In genomic region chr4:119320896-119321550, GRCm38 (mm10) we compare ENCODE assay signal across 8 mouse cellular contexts. TPM values are rescaled to one million over a fixed set of nuclear protein-coding genes. Genes with fewer than 3 reads are reported as not detected.
DNase-seq lines count a peak whose midpoint lies in the region; ATAC-seq and TF ChIP-seq lines count a peak whose summit lies in the region.

No protein-coding gene starts in this region.

- peaks cover 11% of the 10 kb centered on the region for H3K4me1 ChIP-seq in heart, embryonic 15.5 days (replicated peaks)
- peaks cover 19% of the 10 kb centered on the region for H3K4me1 ChIP-seq in neural tube, embryonic 13.5 days (replicated peaks)

- H3K36me3 ChIP-seq in heart, embryonic 15.5 days = peaks cover 24% of the 10 kb centered on the region
- H3K36me3 ChIP-seq in neural tube, embryonic 13.5 days = peaks cover 23% of the 10 kb centered on the region

- peak overlapping the region; percentile 90 for H3K27ac ChIP-seq in gastrocnemius, adult 2 months
- peak overlapping the region; percentile 80 for H3K27ac ChIP-seq in heart, embryonic 15.5 days
- H3K27ac ChIP-seq in neural tube, embryonic 13.5 days (replicated peaks) = peak overlapping the region; percentile 88

- no peak for DNase-seq in gastrocnemius, adult 2 months
- no peak for DNase-seq in gastrocnemius, postnatal 25 days
- DNase-seq in 3T3-L1 (ENCODE audit: low read depth, low spot score) (peak; percentile 68), liver (peak; percentile 8)
- peak; percentile 36 for DNase-seq in cerebellum, adult 9-10 months
- DNase-seq in gastrocnemius, postnatal 14 days = no peak

- WGBS in heart, embryonic 15.5 days = 30% methylated on average over 10 of the region's 10 CpGs
- WGBS in neural tube, embryonic 13.5 days = 26% methylated on average over 10 of the region's 10 CpGs

- ATAC-seq in heart, embryonic 15.5 days (replicated peaks; ENCODE audit: insufficient number of reproducible peaks, insufficient read depth, low FRiP score, low read depth) = peak; percentile 41; the same call in 1 of the 2 replicates
- ATAC-seq in neural tube, embryonic 13.5 days (ENCODE audit: low read depth) = peak; percentile 80

- 0 out of 2 replicates have a peak, but pooled peaks cover 15% of the 10 kb centered on the region for H3K27me3 ChIP-seq in heart, embryonic 15.5 days
- H3K27me3 ChIP-seq in neural tube, embryonic 13.5 days = peaks cover 14% of the 10 kb centered on the region

- H3K9me3 ChIP-seq in heart, embryonic 15.5 days (replicated peaks) = no peaks in the 10 kb centered on the region
- H3K9me3 ChIP-seq in neural tube, embryonic 13.5 days = no peaks in the 10 kb centered on the region

- H3K4me3 ChIP-seq in gastrocnemius, adult 2 months = peak overlapping the region; percentile 87
- peak overlapping the region; percentile 82 for H3K4me3 ChIP-seq in heart, embryonic 15.5 days
- H3K4me3 ChIP-seq in neural tube, embryonic 13.5 days = peak overlapping the region; percentile 74

- peak overlapping the region; percentile 93 for H3K4me2 ChIP-seq in heart, embryonic 15.5 days
- H3K4me2 ChIP-seq in neural tube, embryonic 13.5 days = peak overlapping the region; percentile 90

- peak overlapping the region; percentile 51 for H3K9ac ChIP-seq in heart, embryonic 15.5 days
- peak overlapping the region; percentile 72 for H3K9ac ChIP-seq in neural tube, embryonic 13.5 days

- no peak for TF ChIP-seq CTCF in gastrocnemius, adult 2 months (IDR thresholded peaks at IDR 0.05)

- intact Hi-C loops in gastrocnemius, adult 2 months (cut with DNase I) = loop anchor here (2.0 kb wide), 1 partner anchor 26 kb away; the partner anchor contains the start of gene Ybx1
- intact Hi-C loops in gastrocnemius, postnatal 14 days (cut with DNase I; ENCODE audit: low total_unique reads) = no loop called here

RNA-seq across cellular contexts. Expression of gene Ppih, which starts 0.7 kb away (rescaled TPM):
- 1 to 10 TPM; 8.1 to 9.6 TPM for total RNA-seq in gastrocnemius, adult 2 months (2021)
- total RNA-seq in gastrocnemius, postnatal 25 days (2021) = 1 to 10 TPM; 7.0 to 7.8 TPM
- 38.1 and 41.9 TPM in 2 replicates for polyA plus RNA-seq in heart, embryonic 15.5 days (2015; fragmentation: Nextera tagmentation; extraction: Ambion mirVana)
- polyA plus RNA-seq in neural tube, embryonic 13.5 days (2015; fragmentation: Nextera tagmentation; extraction: Ambion mirVana) = 62.0 and 62.5 TPM in 2 replicates
- total RNA-seq in gastrocnemius, postnatal 14 days (2021) = 10 to 100 TPM in 1 of 2 experiments, 1 to 10 TPM in 1; 9.9 to 10.4 TPM

RNA-seq across cellular contexts. Expression of gene Ybx1, which starts 26.6 kb away (rescaled TPM):
- total RNA-seq in gastrocnemius, adult 2 months (2021) = 100 to 1,000 TPM; 664 to 696 TPM
- total RNA-seq in gastrocnemius, postnatal 25 days (2021) = 100 to 1,000 TPM; 509 to 515 TPM
- polyA plus RNA-seq in heart, embryonic 15.5 days (2015; fragmentation: Nextera tagmentation; extraction: Ambion mirVana) = 583 and 597 TPM in 2 replicates
- 873 and 888 TPM in 2 replicates for polyA plus RNA-seq in neural tube, embryonic 13.5 days (2015; fragmentation: Nextera tagmentation; extraction: Ambion mirVana)
- 100 to 1,000 TPM; 494 to 519 TPM for total RNA-seq in gastrocnemius, postnatal 14 days (2021)

Comparison
In these comparisons a context has a peak if more than half of its experiments do, and no peak if none do; other contexts are left out.
1. DNase-seq: peak in 3T3-L1 (single experiment), cerebellum, adult 9-10 months (single experiment) and liver (single experiment); none in gastrocnemius, adult 2 months (single experiment), gastrocnemius, postnatal 25 days (single experiment) and gastrocnemius, postnatal 14 days (single experiment).
2. Peak in every context shown above with its lines, with median percentiles within 50 percentile points of each other: H3K27ac ChIP-seq and H3K4me3 ChIP-seq.